Mouse (Mus musculus) B cell, adult 67 days (primary cell): ENCODE measurements around the gene Pla2g3. TPM values are rescaled to one million over a fixed set of nuclear protein-coding genes. Genes with fewer than 3 reads are reported as not detected.

ENCODE experiments used
- total RNA-seq, 2 experiments: library from RNA; stranded (reverse); gene quantifications; 4 replicates each; pipeline ENCODE4 v1.2.4; 2023

Pla2g3 gene
- total RNA-seq, result under 1 TPM in 1 of 2 experiments, not detected in 1; 0.21 TPM

GRCm38 (mm10) chr11:3487952-3488570 is at the start of gene Pla2g3:
Gene Pla2g3, plus strand, starts transcription at chr11:3488284.

GRCm38 (mm10) chr11:3452167-3452639 is 35.9 kb upstream of the Pla2g3 start, which contains the start of gene Rnf185:
Gene Rnf185, minus strand, starts transcription at chr11:3452363.

GRCm38 (mm10) chr11:3514529-3515054 is 26.5 kb downstream of the Pla2g3 start, which contains the start of gene Selenom:
Gene Selenom, plus strand, starts transcription at chr11:3514684.

GRCm38 (mm10) chr11:3540451-3541085 is 52.5 kb downstream of the Pla2g3 start, which contains the start of gene Smtn:
Gene Smtn, minus strand, starts transcription at chr11:3540612.

Other genes starting within 250 kb of the Pla2g3 start
- 10 to 100 TPM; 67.9 to 78.4 TPM for gene Drg1, start 221.9 kb upstream of the Pla2g3 start, total RNA-seq
- 10 to 100 TPM; 82.9 to 86.4 TPM for gene Patz1, start 199.4 kb upstream of the Pla2g3 start, total RNA-seq
- 100 to 1,000 TPM; 130 to 202 TPM for gene Pik3ip1, start 157.9 kb upstream of the Pla2g3 start, total RNA-seq
- 10 to 100 TPM; 91.0 to 96.6 TPM for gene Limk2, start 79.1 kb upstream of the Pla2g3 start, total RNA-seq
- gene Rnf185, start 35.9 kb upstream of the Pla2g3 start, total RNA-seq, result 10 to 100 TPM; 17.1 to 17.6 TPM
- gene Inpp5j, start 16.5 kb downstream of the Pla2g3 start, total RNA-seq, result not detected
- 1 to 10 TPM in 1 of 2 experiments, not detected in 1; 1.2 TPM for gene Selenom, start 26.4 kb downstream of the Pla2g3 start, total RNA-seq
- 1 to 10 TPM; 3.0 to 4.7 TPM for gene Smtn, start 52.3 kb downstream of the Pla2g3 start, total RNA-seq
- gene Morc2a, start 160.9 kb downstream of the Pla2g3 start, total RNA-seq, result 10 to 100 TPM; 67.6 to 68.5 TPM